Mouse (Mus musculus): Measurements from ENCODE around the gene Dcakd.

Dcakd gene

DNA sequence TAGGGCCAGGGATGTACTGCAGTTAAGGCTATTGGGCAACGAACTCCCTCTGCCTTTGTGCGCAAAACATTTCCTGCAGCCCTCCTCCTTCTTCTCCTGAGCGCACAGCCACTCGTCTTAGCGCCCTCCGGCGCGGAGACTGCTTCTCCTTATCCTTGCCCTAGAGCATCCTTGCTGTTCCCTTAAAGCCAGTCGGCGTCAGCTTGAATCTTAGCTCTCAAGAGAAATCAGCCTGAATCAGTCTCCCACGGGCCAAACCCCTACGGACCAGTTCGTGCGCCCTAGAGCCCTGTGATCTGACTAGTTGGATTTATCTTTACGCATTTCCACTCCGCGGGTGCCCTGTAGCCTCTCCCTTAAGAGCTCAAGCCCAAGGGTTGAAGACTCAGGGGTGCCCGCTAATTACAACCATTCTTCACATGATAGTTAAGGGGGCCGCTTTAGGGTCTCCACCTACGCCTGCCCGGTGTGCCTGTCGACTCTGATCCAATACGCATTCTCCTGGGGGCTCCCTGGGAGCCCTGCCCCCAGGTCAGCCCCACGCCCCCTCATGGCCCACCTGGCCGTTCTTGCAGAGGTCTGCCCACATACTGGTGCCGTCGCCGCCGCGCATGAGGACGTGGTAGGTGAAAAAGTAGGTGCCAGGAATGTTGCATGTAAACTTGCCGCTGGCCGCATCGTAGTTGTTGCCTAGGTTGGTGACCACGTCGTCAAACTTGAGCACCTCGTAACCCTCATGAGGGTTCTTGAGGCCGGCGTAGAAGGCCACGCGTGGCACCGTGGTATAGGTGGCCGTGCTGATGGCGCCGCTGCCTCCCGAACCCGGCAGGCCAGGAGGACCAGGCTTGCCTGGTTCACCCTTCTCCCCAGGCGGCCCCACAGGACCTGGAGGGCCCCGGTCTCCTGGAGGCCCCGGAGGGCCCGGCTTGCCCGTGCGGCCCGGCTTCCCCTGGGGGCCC lies 82.5 kb downstream of the Dcakd start:
- DNase-seq (ENCODE audit: low spot score in 2 of 2) = no peak

Measured in spleen, postnatal 36 days (tissue).